Mouse (Mus musculus) CH12.LX (cell line): ENCODE measurements at regions not wholly inside any gene's neighbourhood (a gene's known extent, or its start where the extent isn't known, plus 50 kb on each side); places are given as distances from the start of the nearest gene placed in this dataset.
"Not testable (repeated sequence)": the region's sequence is repeated elsewhere in the genome, so short reads cannot be mapped to it uniquely, and the experiment has no call there.

Experiments
- CHD2 ChIP-seq: IDR thresholded peaks from 2 replicates; pipeline ENCODE4 v1.6.1; 2011; ENCODE audit warnings: low read length, improper control_type of control experiment
- CTCF ChIP-seq, 2 experiments: IDR thresholded peaks in 1 of 2; conservative IDR thresholded peaks in 1 of 2; 2 replicates each; pipeline ENCODE4 v1.5.1; 2011 to 2012; ENCODE audit warnings: low read depth in 2 of 2, low read length in 2 of 2, improper control_type of control experiment in 1 of 2, inconsistent platforms in 1 of 2, mild to moderate bottlenecking in 1 of 2, moderate library complexity in 1 of 2
- EP300 ChIP-seq: IDR thresholded peaks from 2 replicates; pipeline ENCODE4 v1.6.1; 2011; ENCODE audit warnings: low read length, improper control_type of control experiment
- KAT2A ChIP-seq: IDR thresholded peaks from 2 replicates; pipeline ENCODE4 v1.6.1; 2012; ENCODE audit warnings: low read length, improper control_type of control experiment, inconsistent platforms; ENCODE audit not compliant: insufficient replicate concordance
- NELFE ChIP-seq: IDR thresholded peaks from 2 replicates; pipeline ENCODE4 v1.6.1; 2011; ENCODE audit warnings: low read depth, low read length, improper control_type of control experiment
- SIN3A ChIP-seq: IDR thresholded peaks from 2 replicates; pipeline ENCODE4 v1.6.1; 2012; ENCODE audit warnings: low read length, improper control_type of control experiment, inconsistent platforms
- USF2 ChIP-seq: conservative IDR thresholded peaks from 2 replicates; pipeline ENCODE4 v1.6.1; 2011; ENCODE audit warnings: low read depth, low read length, improper control_type of control experiment

DNA sequence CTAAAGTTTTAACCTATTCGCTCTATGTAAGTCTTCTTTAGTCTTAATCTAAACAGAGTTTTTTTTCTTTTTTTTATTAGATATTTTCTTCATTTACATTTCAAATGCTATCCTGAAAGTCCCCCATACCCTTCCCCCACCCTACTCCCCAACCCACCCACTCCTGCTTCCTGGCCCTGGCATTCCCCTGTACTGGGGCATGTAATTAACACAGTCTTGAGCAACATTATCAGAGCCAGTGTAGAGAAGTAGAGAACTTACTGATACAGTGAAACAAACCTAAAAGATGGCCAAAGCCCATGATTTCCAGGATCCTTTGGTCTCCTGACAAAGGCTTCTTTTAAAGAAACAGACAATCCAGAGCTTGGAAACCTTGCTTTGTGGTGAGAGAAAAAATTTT lies 227.9 kb downstream of the Scg2 start:
- TF ChIP-seq CTCF (conservative IDR thresholded peaks at IDR 0.05 in 1 of 2, IDR thresholded peaks at IDR 0.05 in 1 of 2; ENCODE audit: low read depth in 2 of 2, low read length in 2 of 2); EP300; NELFE; USF2; KAT2A; SIN3A; CHD2: not testable (repeated sequence)
